Mouse (Mus musculus) megakaryocyte, embryonic 14.5 days (primary cell): ENCODE measurements around the gene Npas3. TPM values are rescaled to one million over a fixed set of nuclear protein-coding genes. Genes with fewer than 3 reads are reported as not detected.

Experiments
- H3K27me3 ChIP-seq: replicated peaks from 2 replicates; pipeline ENCODE3; 2012; ENCODE audit warnings: inconsistent platforms
- H3K36me3 ChIP-seq: replicated peaks from 2 replicates; pipeline ENCODE3; 2012; ENCODE audit warnings: low read length, inconsistent platforms, mixed read lengths
- H3K4me1 ChIP-seq: 2 replicates; pipeline ENCODE4 v1.6.1; 2012; ENCODE audit warnings: inconsistent platforms
- H3K4me3 ChIP-seq: replicated peaks from 2 replicates; pipeline ENCODE3; 2012; ENCODE audit warnings: moderate library complexity, mild to moderate bottlenecking, inconsistent platforms
- H3K9me3 ChIP-seq: 2 replicates; pipeline ENCODE4 v1.6.1; 2012; ENCODE audit warnings: inconsistent platforms
- FLI1 ChIP-seq: IDR thresholded peaks from 2 replicates; pipeline ENCODE4 v1.6.1; 2012; ENCODE audit warnings: low read length, inconsistent platforms, mixed read lengths
- GATA1 ChIP-seq: IDR thresholded peaks from 3 replicates; pipeline ENCODE4 v1.6.1; 2012; ENCODE audit warnings: mixed read lengths, low read length, inconsistent platforms, borderline replicate concordance
- polyA plus RNA-seq: library from polyadenylated mRNA; stranded (reverse); fragments of >175 nt; gene quantifications from 2 replicates; pipeline ENCODE4 v1.2.3, GENCODE M21; 2012; ENCODE audit warnings: low replicate concordance; ENCODE audit not compliant: insufficient read depth

The Npas3 gene
- polyA plus RNA-seq, 1 experiment, result not detected

DNA sequence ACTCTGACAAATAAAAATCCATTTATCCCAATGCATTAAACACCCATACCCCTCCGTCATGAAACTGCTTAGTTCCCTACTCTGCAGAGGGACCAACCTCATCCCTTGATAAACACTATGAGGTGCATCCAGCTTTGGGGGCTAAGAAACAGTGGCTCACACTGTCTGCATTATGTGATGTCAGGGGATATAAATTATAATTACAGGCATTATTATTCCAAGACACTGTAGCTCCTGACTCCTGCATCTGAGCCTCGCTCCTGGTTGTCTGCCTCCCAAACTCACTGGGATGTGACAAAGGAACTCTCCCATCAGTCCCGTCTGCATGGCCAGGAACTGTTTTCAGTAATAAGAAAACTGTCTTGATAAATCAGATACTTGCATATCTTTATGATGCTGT, 578.3 kb downstream of the Npas3 start:
- no peaks in the 10 kb centered on the region for H3K36me3 ChIP-seq
- no peak overlapping the region for H3K4me3 ChIP-seq
- no peaks in the 10 kb centered on the region for H3K27me3 ChIP-seq
- TF ChIP-seq FLI1, result no peak
- TF ChIP-seq GATA1, result no peak
- no peaks in the 10 kb centered on the region for H3K4me1 ChIP-seq
- 0 out of 2 replicates have a peak, but pooled peaks cover 4% of the 10 kb centered on the region for H3K9me3 ChIP-seq

GRCm38 (mm10) chr12:53832590-53832989, 584.1 kb downstream of the Npas3 start:
- Histone ChIP-seq H3K4me3 (no peak overlapping the region), H3K4me1 (no peaks in the 10 kb centered on the region), H3K36me3 (no peaks in the 10 kb centered on the region), H3K9me3 (0 out of 2 replicates have a peak, but pooled peaks cover 4% of the 10 kb centered on the region), H3K27me3 (no peaks in the 10 kb centered on the region)
- TF ChIP-seq FLI1, result no peak
- no peak for TF ChIP-seq GATA1

GRCm38 (mm10) chr12:53833348-53833747, 584.9 kb downstream of the Npas3 start:
- H3K4me3 ChIP-seq, result no peak overlapping the region
- no peaks in the 10 kb centered on the region for H3K27me3 ChIP-seq
- H3K36me3 ChIP-seq, result no peaks in the 10 kb centered on the region
- 0 out of 2 replicates have a peak, but pooled peaks cover 4% of the 10 kb centered on the region for H3K9me3 ChIP-seq
- TF ChIP-seq GATA1, result no peak
- TF ChIP-seq FLI1, result no peak
- no peaks in the 10 kb centered on the region for H3K4me1 ChIP-seq

- Histone ChIP-seq H3K4me3 (no peak overlapping the region), H3K9me3 (0 out of 2 replicates have a peak, but pooled peaks cover under 1% of the 10 kb centered on the region), H3K27me3 (no peaks in the 10 kb centered on the region), H3K36me3 (no peaks in the 10 kb centered on the region), H3K4me1 (no peaks in the 10 kb centered on the region)
- TF ChIP-seq GATA1 (no peak), FLI1 (no peak)
Observed at GRCm38 (mm10) chr12:53836031-53836790, 587.7 kb downstream of the Npas3 start.

DNA sequence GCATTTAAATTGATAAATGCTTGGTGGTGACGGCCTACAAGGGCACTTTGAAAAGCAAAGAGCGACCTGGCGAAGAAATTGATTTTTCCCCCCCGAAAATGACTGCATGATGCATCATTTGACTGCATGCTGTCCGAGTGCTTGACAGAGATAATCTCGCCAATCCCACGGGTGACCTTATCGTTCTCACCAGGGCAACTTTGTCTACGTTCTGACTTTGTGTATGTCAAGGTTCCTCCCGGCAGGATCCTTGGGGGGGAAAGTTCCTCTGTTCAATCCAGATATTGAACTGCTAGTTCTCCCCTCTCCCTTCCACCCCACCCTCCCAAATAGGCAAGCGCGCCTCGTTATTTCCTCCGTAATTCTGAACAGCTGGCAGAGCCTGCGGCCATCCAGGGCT, 588.9 kb downstream of the Npas3 start:
- Histone ChIP-seq H3K27me3 (no peaks in the 10 kb centered on the region), H3K4me3 (no peak overlapping the region), H3K4me1 (no peaks in the 10 kb centered on the region), H3K36me3 (no peaks in the 10 kb centered on the region), H3K9me3 (0 out of 2 replicates have a peak, but pooled peaks cover 3% of the 10 kb centered on the region)
- TF ChIP-seq GATA1 (no peak), FLI1 (no peak)

DNA sequence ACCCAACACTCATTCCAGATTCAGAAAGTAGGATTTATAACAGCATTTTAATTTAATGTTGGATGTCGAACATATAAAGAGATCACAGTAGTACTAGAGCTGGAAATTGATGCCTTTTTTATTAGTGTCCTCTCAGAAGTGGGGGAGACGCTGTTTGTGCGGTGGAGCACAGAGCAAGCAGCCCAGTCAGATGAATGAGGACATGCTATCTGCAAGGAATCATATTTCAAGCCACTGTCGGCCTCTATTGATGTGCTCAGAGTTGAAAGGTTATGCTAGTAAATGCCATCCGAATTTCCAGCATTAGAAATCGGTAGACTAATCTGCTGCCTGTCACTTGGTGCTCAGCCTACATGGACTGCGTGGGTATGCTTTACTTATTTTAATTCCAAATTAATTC, 590.1 kb downstream of the Npas3 start:
- TF ChIP-seq GATA1 (no peak), FLI1 (no peak)
- Histone ChIP-seq H3K27me3 (no peaks in the 10 kb centered on the region), H3K36me3 (no peaks in the 10 kb centered on the region), H3K4me3 (no peak overlapping the region), H3K4me1 (no peaks in the 10 kb centered on the region), H3K9me3 (0 out of 2 replicates have a peak, but pooled peaks cover 3% of the 10 kb centered on the region)

GRCm38 (mm10) chr12:53841928-53842671, 593.6 kb downstream of the Npas3 start:
- Histone ChIP-seq H3K9me3 (0 out of 2 replicates have a peak, but pooled peaks cover 7% of the 10 kb centered on the region), H3K36me3 (no peaks in the 10 kb centered on the region), H3K4me1 (no peaks in the 10 kb centered on the region), H3K4me3 (no peak overlapping the region), H3K27me3 (no peaks in the 10 kb centered on the region)
- TF ChIP-seq FLI1, result no peak
- no peak for TF ChIP-seq GATA1

- no peaks in the 10 kb centered on the region for H3K27me3 ChIP-seq
- no peaks in the 10 kb centered on the region for H3K4me1 ChIP-seq
- H3K9me3 ChIP-seq, result 0 out of 2 replicates have a peak, but pooled peaks cover 7% of the 10 kb centered on the region
- H3K4me3 ChIP-seq, result no peak overlapping the region
- no peak for TF ChIP-seq FLI1
- TF ChIP-seq GATA1, result no peak
- H3K36me3 ChIP-seq, result no peaks in the 10 kb centered on the region
Observed at GRCm38 (mm10) chr12:53843626-53844025, 595.1 kb downstream of the Npas3 start.

- no peak overlapping the region for H3K4me3 ChIP-seq
- H3K4me1 ChIP-seq, result no peaks in the 10 kb centered on the region
- TF ChIP-seq GATA1 (no peak), FLI1 (no peak)
- H3K9me3 ChIP-seq, result 0 out of 2 replicates have a peak, but pooled peaks cover 7% of the 10 kb centered on the region
- H3K36me3 ChIP-seq, result no peaks in the 10 kb centered on the region
- no peaks in the 10 kb centered on the region for H3K27me3 ChIP-seq
Observed at GRCm38 (mm10) chr12:53846154-53846665, 597.7 kb downstream of the Npas3 start.
